Mouse (Mus musculus) myocyte (in vitro differentiated cells): Measurements from ENCODE around the gene Zfp324. TPM values are rescaled to one million over a fixed set of nuclear protein-coding genes. Genes with fewer than 3 reads are reported as not detected.

ENCODE experiments used
- H3K27me3 ChIP-seq: one replicate; pipeline ENCODE4 v1.6.1; 2011; ENCODE audit not compliant: control insufficient read depth, insufficient read depth, insufficient read length
- H3K36me3 ChIP-seq: one replicate; pipeline ENCODE4 v1.6.1; 2011; ENCODE audit not compliant: control insufficient read depth, insufficient read depth
- H3K4me2 ChIP-seq: one replicate; pipeline ENCODE4 v1.6.1; 2011; ENCODE audit warnings: low read depth, control low read depth
- H3K4me3 ChIP-seq: one replicate; pipeline ENCODE4 v1.5.1; 2011; ENCODE audit warnings: mild to moderate bottlenecking, control low read depth, moderate library complexity
- H3K79me2 ChIP-seq: one replicate; pipeline ENCODE4 v1.6.1; 2011; ENCODE audit not compliant: control insufficient read depth, insufficient read depth
- H3ac ChIP-seq: one replicate; pipeline ENCODE4 v1.6.1; 2011; ENCODE audit not compliant: control insufficient read depth, insufficient read length
- CEBPB ChIP-seq: IDR thresholded peaks from 2 replicates; pipeline ENCODE4 v1.6.1; 2011; ENCODE audit warnings: mild to moderate bottlenecking, moderate library complexity; ENCODE audit not compliant: poor library complexity, insufficient read depth, severe bottlenecking
- E2F4 ChIP-seq: IDR thresholded peaks from one replicate; pipeline ENCODE4 v1.6.1; 2011; ENCODE audit warnings: mild to moderate bottlenecking, control low read depth, moderate library complexity; ENCODE audit not compliant: insufficient read depth
- MAX ChIP-seq: IDR thresholded peaks from one replicate; pipeline ENCODE4 v1.6.1; 2011; ENCODE audit warnings: low read depth, mild to moderate bottlenecking, control low read depth
- MYOD1 ChIP-seq, 3 experiments: IDR thresholded peaks; one replicate each; pipeline ENCODE4 v1.6.1; 2011; ENCODE audit warnings: control low read depth in 2 of 3, low read depth in 2 of 3, mild to moderate bottlenecking in 2 of 3, moderate library complexity in 1 of 3; ENCODE audit not compliant: insufficient read length in 2 of 3, control insufficient read depth in 1 of 3
- MYOG ChIP-seq, 3 experiments: IDR thresholded peaks; one replicate each; pipeline ENCODE4 v1.6.1; 2011; ENCODE audit warnings: control low read depth in 2 of 3, low read depth in 2 of 3, mild to moderate bottlenecking in 2 of 3; ENCODE audit not compliant: insufficient read length in 2 of 3, control insufficient read depth in 1 of 3, insufficient read depth in 1 of 3
- POLR2A ChIP-seq: IDR thresholded peaks from one replicate; pipeline ENCODE4 v1.6.1; 2011; ENCODE audit warnings: low read depth, mild to moderate bottlenecking, control low read depth, moderate library complexity; ENCODE audit not compliant: insufficient read length
- POLR2AphosphoS2 ChIP-seq: IDR thresholded peaks from one replicate; pipeline ENCODE4 v1.6.1; 2011; ENCODE audit warnings: low read depth, control low read depth; ENCODE audit not compliant: insufficient read length
- REST ChIP-seq: IDR thresholded peaks from one replicate; pipeline ENCODE4 v1.6.1; 2011; ENCODE audit warnings: mild to moderate bottlenecking, control low read depth, moderate library complexity; ENCODE audit not compliant: insufficient read depth, insufficient read length
- SRF ChIP-seq: IDR thresholded peaks from one replicate; pipeline ENCODE4 v1.6.1; 2011; ENCODE audit warnings: low read depth; ENCODE audit not compliant: control insufficient read depth, insufficient read length
- TCF12 ChIP-seq: IDR thresholded peaks from one replicate; pipeline ENCODE4 v1.6.1; 2011; ENCODE audit warnings: mild to moderate bottlenecking, control low read depth; ENCODE audit not compliant: poor library complexity, insufficient read depth, severe bottlenecking
- TCF3 ChIP-seq: IDR thresholded peaks from one replicate; pipeline ENCODE4 v1.6.1; 2011; ENCODE audit warnings: low read depth, control low read depth; ENCODE audit not compliant: insufficient read length
- USF1 ChIP-seq: IDR thresholded peaks from one replicate; pipeline ENCODE4 v1.6.1; 2011; ENCODE audit warnings: low read depth, mild to moderate bottlenecking, control low read depth, moderate library complexity
- polyA plus RNA-seq: library from polyadenylated mRNA; unstranded; fragments of >200 nt; fragmentation: generic; extraction: Trizol; gene quantifications from one replicate; pipeline ENCODE4 v1.2.1, GENCODE M21; 2012; ENCODE audit warnings: missing spikeins

Zfp324 gene
- polyA plus RNA-seq, 1 experiment, result 1.9 TPM

- H3K27me3 ChIP-seq, result no peaks in the 10 kb centered on the region
- no peak overlapping the region for H3K4me3 ChIP-seq
- TF ChIP-seq MYOD1 (IDR thresholded peaks at IDR 0.05; ENCODE audit: control insufficient read depth in 1 of 3, insufficient read length in 2 of 3, low read depth in 2 of 3) (no peak), TCF12 (no peak)
- H3ac ChIP-seq, result no peak overlapping the region
- no peaks in the 10 kb centered on the region for H3K36me3 ChIP-seq
- no peak overlapping the region for H3K4me2 ChIP-seq
- H3K79me2 ChIP-seq, result peaks cover 5% of the 10 kb centered on the region
Observed at GRCm38 (mm10) chr7:12970906-12971305, 5.3 kb downstream of the Zfp324 start.

DNA sequence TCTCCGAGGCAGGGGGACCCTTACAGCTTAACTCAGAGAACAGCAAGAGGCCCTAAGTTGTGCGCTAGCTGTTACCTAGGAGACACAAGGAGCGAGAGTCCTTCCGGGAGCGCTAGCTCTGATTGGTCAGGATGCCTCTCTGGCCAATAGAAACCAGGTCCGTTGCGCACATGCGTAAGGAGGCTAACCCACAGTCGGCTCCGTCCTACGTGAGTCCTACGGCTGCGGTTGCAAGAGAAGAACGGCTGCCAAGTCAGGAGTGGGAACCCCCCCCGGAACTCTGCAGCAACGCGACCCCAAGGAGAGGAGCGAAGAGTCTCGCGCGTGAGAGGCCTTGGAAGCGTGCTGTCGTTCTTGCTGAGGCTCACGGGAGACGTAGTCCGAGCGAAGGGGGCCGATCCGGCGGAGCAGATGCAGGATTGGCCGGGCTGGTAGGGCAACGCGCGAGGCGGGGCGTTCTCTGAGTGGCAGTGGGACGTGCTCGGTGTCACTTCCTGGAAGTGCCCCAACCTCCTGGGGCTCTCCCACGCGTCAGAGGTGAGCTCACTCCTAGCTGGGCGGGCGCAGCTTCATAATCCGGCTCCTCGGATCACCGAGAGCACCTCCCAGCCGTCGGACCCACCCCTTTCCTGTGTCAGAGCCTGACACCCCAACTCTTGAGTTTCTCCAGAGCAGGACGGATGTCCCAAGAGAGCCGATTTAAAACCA lies 12.2 kb downstream of the Zfp324 start, which contains the start of gene Zfp446:
Gene Zfp446 (plus strand): TSS at position 167 of the 708 bp plus-strand sequence.
- TF ChIP-seq POLR2A (peak; percentile 80), POLR2AphosphoS2 (peak; percentile 86), MYOG (IDR thresholded peaks at IDR 0.05; ENCODE audit: control insufficient read depth in 1 of 3, insufficient read depth in 1 of 3, insufficient read length in 2 of 3, low read depth in 2 of 3) (peak in 1 of 3 experiments; percentile 27), CEBPB (no peak), REST (no peak), MYOD1 (IDR thresholded peaks at IDR 0.05; ENCODE audit: control insufficient read depth in 1 of 3, insufficient read length in 2 of 3, low read depth in 2 of 3) (no peak), SRF (peak; percentile 15), USF1 (no peak), TCF3 (no peak), E2F4 (no peak), TCF12 (no peak), MAX (no peak)
- Histone ChIP-seq H3ac (peak within 1 kb of the TSS; percentile 19), H3K4me3 (peak within 1 kb of the TSS; percentile 66), H3K36me3 (no peaks in the 10 kb centered on the region), H3K79me2 (no peaks in the 10 kb centered on the region), H3K4me2 (peak within 1 kb of the TSS; percentile 99), H3K27me3 (no peaks in the 10 kb centered on the region)

DNA sequence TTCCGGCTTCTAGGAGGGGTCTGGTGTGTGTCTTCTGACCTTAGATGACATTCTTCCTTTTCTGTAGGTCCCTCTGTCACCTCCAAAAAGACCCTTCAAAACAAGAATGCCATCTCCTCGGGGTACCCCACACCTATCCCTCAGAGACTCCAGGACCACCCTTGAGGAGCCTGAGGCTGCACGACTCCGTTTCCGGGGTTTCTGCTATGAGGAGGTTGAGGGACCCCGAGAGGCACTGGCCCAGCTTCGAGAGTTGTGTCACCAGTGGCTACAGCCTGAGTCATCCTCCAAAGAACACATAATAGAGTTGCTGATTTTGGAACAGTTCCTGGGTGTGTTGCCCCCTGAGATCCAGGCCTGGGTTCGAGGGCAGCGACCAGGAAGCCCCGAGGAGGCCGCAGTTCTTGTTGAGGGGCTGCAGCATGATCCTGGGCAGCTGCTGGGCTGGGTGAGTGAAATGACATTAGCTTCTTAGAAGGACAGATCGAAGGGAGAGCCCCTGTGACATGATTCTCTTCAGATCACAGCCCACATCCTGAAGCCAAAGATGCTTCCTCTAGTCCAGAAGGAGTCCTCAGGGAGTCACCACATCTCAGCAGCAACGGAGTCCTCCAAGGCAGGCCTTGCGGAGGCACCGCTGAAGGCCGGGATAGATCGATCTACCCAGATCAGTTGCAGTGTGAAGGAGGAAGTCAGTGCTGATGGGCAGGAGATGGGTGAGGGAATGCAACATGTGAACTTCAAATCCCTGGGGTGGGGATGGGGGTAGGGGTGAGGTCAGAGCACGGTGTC lies 13.5 kb downstream of the Zfp324 start:
- Histone ChIP-seq H3K4me2 (peak overlapping the region; percentile 99), H3K36me3 (no peaks in the 10 kb centered on the region), H3K79me2 (no peaks in the 10 kb centered on the region), H3K27me3 (no peaks in the 10 kb centered on the region), H3ac (no peak overlapping the region), H3K4me3 (peak overlapping the region; percentile 66)
- TF ChIP-seq SRF, result no peak
- no peak for TF ChIP-seq REST
- TF ChIP-seq POLR2A, result no peak

- Histone ChIP-seq H3ac (no peak overlapping the region), H3K4me3 (no peak overlapping the region), H3K36me3 (no peaks in the 10 kb centered on the region), H3K79me2 (no peaks in the 10 kb centered on the region), H3K27me3 (no peaks in the 10 kb centered on the region), H3K4me2 (no peak overlapping the region)
- TF ChIP-seq REST, result no peak
- no peak for TF ChIP-seq SRF
- no peak for TF ChIP-seq MYOG (IDR thresholded peaks at IDR 0.05; ENCODE audit: control insufficient read depth in 1 of 3, insufficient read depth in 1 of 3, insufficient read length in 2 of 3, low read depth in 2 of 3)
- no peak for TF ChIP-seq MYOD1 (IDR thresholded peaks at IDR 0.05; ENCODE audit: control insufficient read depth in 1 of 3, insufficient read length in 2 of 3, low read depth in 2 of 3)
Observed at GRCm38 (mm10) chr7:12979776-12980175, 14.1 kb downstream of the Zfp324 start.

DNA sequence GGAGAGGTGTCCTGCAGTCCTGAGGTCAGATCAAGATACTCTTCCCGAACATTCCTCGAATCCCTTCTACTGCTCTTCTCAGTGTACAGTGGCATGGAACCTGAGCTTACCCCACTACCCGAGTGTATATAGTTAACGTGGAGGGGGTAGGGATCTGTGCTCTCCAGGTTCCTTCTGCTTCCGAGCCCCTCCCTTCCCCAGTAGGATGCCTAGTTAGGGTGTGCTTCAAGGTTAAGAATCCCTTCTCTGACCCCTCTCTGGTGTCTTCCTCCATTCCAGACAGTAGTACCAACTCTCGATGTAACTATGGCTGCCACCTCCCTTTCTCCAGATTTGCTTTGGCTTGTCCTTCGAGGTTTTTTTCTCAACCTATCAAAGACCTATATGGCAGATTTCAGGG lies 14.7 kb downstream of the Zfp324 start:
- no peak overlapping the region for H3ac ChIP-seq
- H3K4me3 ChIP-seq, result no peak overlapping the region
- no peaks in the 10 kb centered on the region for H3K36me3 ChIP-seq
- H3K79me2 ChIP-seq, result no peaks in the 10 kb centered on the region
- no peak overlapping the region for H3K4me2 ChIP-seq
- TF ChIP-seq MAX (no peak), CEBPB (no peak), MYOD1 (IDR thresholded peaks at IDR 0.05; ENCODE audit: control insufficient read depth in 1 of 3, insufficient read length in 2 of 3, low read depth in 2 of 3) (no peak), USF1 (no peak), E2F4 (no peak), SRF (no peak), MYOG (IDR thresholded peaks at IDR 0.05; ENCODE audit: control insufficient read depth in 1 of 3, insufficient read depth in 1 of 3, insufficient read length in 2 of 3, low read depth in 2 of 3) (no peak), TCF12 (no peak), POLR2A (no peak), TCF3 (no peak), POLR2AphosphoS2 (no peak)
- H3K27me3 ChIP-seq, result no peaks in the 10 kb centered on the region
